Mouse (Mus musculus) megakaryocyte, embryonic 14.5 days (primary cell): ENCODE measurements around the gene Ciao2a.

Source experiments
- FLI1 ChIP-seq: IDR thresholded peaks from 2 replicates; pipeline ENCODE4 v1.6.1; 2012; ENCODE audit warnings: low read length, inconsistent platforms, mixed read lengths
- GATA1 ChIP-seq: IDR thresholded peaks from 3 replicates; pipeline ENCODE4 v1.6.1; 2012; ENCODE audit warnings: mixed read lengths, low read length, inconsistent platforms, borderline replicate concordance

- no peak for TF ChIP-seq GATA1
- TF ChIP-seq FLI1, result no peak
Measured at GRCm38 (mm10) chr9:66174985-66175384, 48.6 kb downstream of the Ciao2a start.
